Mouse (Mus musculus) spleen, adult 2 months (tissue): Measurements from ENCODE around the gene Cd79b. TPM values are rescaled to one million over a fixed set of nuclear protein-coding genes. Genes with fewer than 3 reads are reported as not detected.

Experiments
- DNase-seq, 2 experiments: peaks; one replicate each; pipeline versions ENCODE4 v3.0.0 to v3.0.0-alpha.2; 2012 to 2021; ENCODE audit warnings: low spot score in 2 of 2, low read depth in 1 of 2
- H3K27ac ChIP-seq: fragments of 200-500 bp; 2 replicates; pipeline ENCODE4 v1.5.1; 2012; ENCODE audit warnings: low read length, inconsistent platforms; ENCODE audit not compliant: insufficient read depth
- H3K27me3 ChIP-seq: fragments of 200-500 bp; 2 replicates; pipeline ENCODE4 v1.6.1; 2012; ENCODE audit warnings: mild to moderate bottlenecking, moderate library complexity, low read length, inconsistent platforms; ENCODE audit not compliant: control insufficient read depth, insufficient read depth
- H3K36me3 ChIP-seq: fragments of 200-500 bp; 2 replicates; pipeline ENCODE4 v1.6.1; 2012; ENCODE audit warnings: mild to moderate bottlenecking, low read length, inconsistent platforms; ENCODE audit not compliant: control insufficient read depth, insufficient read depth
- H3K4me1 ChIP-seq: fragments of 200-500 bp; 2 replicates; pipeline ENCODE4 v1.6.1; 2011; ENCODE audit warnings: inconsistent platforms; ENCODE audit not compliant: control insufficient read depth, insufficient read depth, insufficient read length
- H3K4me3 ChIP-seq: fragments of 200-500 bp; 2 replicates; pipeline ENCODE4 v1.5.1; 2011; ENCODE audit warnings: mild to moderate bottlenecking, inconsistent platforms; ENCODE audit not compliant: insufficient read depth, insufficient read length; ENCODE audit errors: extremely low read depth
- CTCF ChIP-seq: fragments of 200-500 bp; IDR thresholded peaks from 2 replicates; pipeline ENCODE4 v1.5.1; 2011; ENCODE audit warnings: mild to moderate bottlenecking, inconsistent platforms; ENCODE audit not compliant: insufficient read depth, insufficient read length, insufficient replicate concordance; ENCODE audit errors: extremely low read depth
- POLR2A ChIP-seq: fragments of 200-500 bp; IDR thresholded peaks from 2 replicates; pipeline ENCODE4 v1.6.1; 2011; ENCODE audit warnings: low read depth, low read length, inconsistent platforms
- WGBS: fragments of 180-500 bp; shearing (Covaris S2); methylation state at CpG from one replicate; pipeline ENCODE4 v1.1.7; 2018; 5-methylcytosine and 5-hydroxymethylcytosine counted together
- polyA plus RNA-seq: library from polyadenylated mRNA; depleted of rRNA; stranded (reverse); fragments of >200 nt; gene quantifications from 2 replicates; pipeline ENCODE4 v1.2.3, GENCODE M21; 2012; rRNA removed

Cd79b gene
- polyA plus RNA-seq, 1 experiment, result 556 TPM

- no peak for DNase-seq
- peaks cover 58% of the 10 kb centered on the region for H3K36me3 ChIP-seq
- H3K4me1 ChIP-seq, result peaks cover 15% of the 10 kb centered on the region; the same call in 1 of the 2 replicates
- no peak overlapping the region for H3K4me3 ChIP-seq
- no peaks in the 10 kb centered on the region for H3K27me3 ChIP-seq
- WGBS, result 93% methylated on average over 10 of the region's 10 CpGs
- no peak for TF ChIP-seq POLR2A
- no peak for TF ChIP-seq CTCF
- H3K27ac ChIP-seq, result no peak overlapping the region
Observed at GRCm38 (mm10) chr11:106266431-106266830, 48.1 kb downstream of the Cd79b start.

DNA sequence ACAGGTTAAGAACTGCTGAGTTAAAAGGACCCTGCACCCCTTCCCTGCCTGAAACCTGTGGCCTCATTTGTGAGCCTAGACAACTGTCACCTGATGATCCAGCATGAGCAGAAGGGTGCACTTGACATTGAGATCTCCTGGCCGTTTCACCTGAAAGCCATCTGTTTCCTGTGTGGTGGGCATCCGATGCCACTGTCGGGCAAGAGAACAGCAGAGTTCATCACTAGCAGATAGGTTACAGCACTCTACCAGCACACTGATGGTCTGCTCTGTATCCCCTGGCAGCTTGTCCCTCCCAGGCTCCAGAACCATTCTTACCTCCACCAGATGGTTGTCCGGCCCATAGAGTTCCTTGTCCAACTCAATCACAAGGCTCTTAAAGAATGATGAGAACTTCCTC, 49.0 kb downstream of the Cd79b start:
- H3K36me3 ChIP-seq, result peaks cover 66% of the 10 kb centered on the region
- H3K27ac ChIP-seq, result no peak overlapping the region
- DNase-seq, result no peak
- WGBS, result 52% methylated on average over 4 of the region's 4 CpGs
- H3K4me1 ChIP-seq, result peaks cover 10% of the 10 kb centered on the region; the same call in 1 of the 2 replicates
- no peak overlapping the region for H3K4me3 ChIP-seq
- TF ChIP-seq CTCF, result no peak
- no peak for TF ChIP-seq POLR2A
- H3K27me3 ChIP-seq, result no peaks in the 10 kb centered on the region

- no peak overlapping the region for H3K27ac ChIP-seq
- WGBS, result 91% methylated on average over 15 of the region's 15 CpGs
- no peak overlapping the region for H3K4me3 ChIP-seq
- H3K4me1 ChIP-seq, result peaks cover 6% of the 10 kb centered on the region; the same call in 1 of the 2 replicates
- no peak for DNase-seq
- peaks cover 66% of the 10 kb centered on the region for H3K36me3 ChIP-seq
- no peaks in the 10 kb centered on the region for H3K27me3 ChIP-seq
- TF ChIP-seq POLR2A (no peak), CTCF (no peak)
Observed at GRCm38 (mm10) chr11:106264988-106265387, 49.6 kb downstream of the Cd79b start.

GRCm38 (mm10) chr11:106263963-106264362, 50.6 kb downstream of the Cd79b start:
- H3K27me3 ChIP-seq, result no peaks in the 10 kb centered on the region
- H3K4me3 ChIP-seq, result no peak overlapping the region
- H3K4me1 ChIP-seq, result peaks cover 2% of the 10 kb centered on the region; the same call in 1 of the 2 replicates
- no peak for TF ChIP-seq POLR2A
- H3K36me3 ChIP-seq, result peaks cover 66% of the 10 kb centered on the region
- 96% methylated on average over 9 of the region's 9 CpGs for WGBS
- no peak for DNase-seq
- no peak overlapping the region for H3K27ac ChIP-seq

Other genes with a start within 250 kb of the Cd79b start
- gene Taco1, start 248.7 kb downstream of the Cd79b start, polyA plus RNA-seq, result 6.1 and 7.6 TPM in 2 replicates
- gene Map3k3, start 230.1 kb downstream of the Cd79b start, polyA plus RNA-seq, result 34.1 and 37.1 TPM in 2 replicates
- 0.72 TPM in 1 of 2 replicates, not detected in the other for gene Gm10840, start 153.9 kb downstream of the Cd79b start, polyA plus RNA-seq
- gene Limd2, start 153.9 kb downstream of the Cd79b start, polyA plus RNA-seq, result 305 and 309 TPM in 2 replicates
- gene Strada, start 112.6 kb downstream of the Cd79b start, polyA plus RNA-seq, result 32.6 and 36.7 TPM in 2 replicates
- gene Ccdc47, start 98.4 kb downstream of the Cd79b start, polyA plus RNA-seq, result 7.0 and 7.3 TPM in 2 replicates
- gene Ddx42, start 97.8 kb downstream of the Cd79b start, polyA plus RNA-seq, result 7.1 and 7.4 TPM in 2 replicates
- gene Ftsj3, start 58.7 kb downstream of the Cd79b start, polyA plus RNA-seq, result 12.2 and 14.4 TPM in 2 replicates
- gene Psmc5, start 58.6 kb downstream of the Cd79b start, polyA plus RNA-seq, result 18.6 and 18.9 TPM in 2 replicates
- 120 and 146 TPM in 2 replicates for gene Smarcd2, start 41.8 kb downstream of the Cd79b start, polyA plus RNA-seq
- 0.11 and 0.14 TPM in 2 replicates for gene Tcam1, start 38.1 kb downstream of the Cd79b start, polyA plus RNA-seq
- gene Gh, start 12.9 kb downstream of the Cd79b start, polyA plus RNA-seq, result 4.7 and 5.4 TPM in 2 replicates
- gene Scn4a, start 38.5 kb upstream of the Cd79b start, polyA plus RNA-seq, result 6.1 and 6.5 TPM in 2 replicates
- gene Prr29, start 50.7 kb upstream of the Cd79b start, polyA plus RNA-seq, result 0.55 and 0.82 TPM in 2 replicates
- 82.6 and 93.8 TPM in 2 replicates for gene Icam2, start 73.3 kb upstream of the Cd79b start, polyA plus RNA-seq
- 12.7 and 18.1 TPM in 2 replicates for gene Ern1, start 173.1 kb upstream of the Cd79b start, polyA plus RNA-seq